Mouse (Mus musculus): ENCODE measurements around the gene Capza1. TPM values are rescaled to one million over a fixed set of nuclear protein-coding genes. Genes with fewer than 3 reads are reported as not detected.

Gene Capza1
- polyA plus RNA-seq, 1 experiment from 2014 or later, result 240 TPM

DNA sequence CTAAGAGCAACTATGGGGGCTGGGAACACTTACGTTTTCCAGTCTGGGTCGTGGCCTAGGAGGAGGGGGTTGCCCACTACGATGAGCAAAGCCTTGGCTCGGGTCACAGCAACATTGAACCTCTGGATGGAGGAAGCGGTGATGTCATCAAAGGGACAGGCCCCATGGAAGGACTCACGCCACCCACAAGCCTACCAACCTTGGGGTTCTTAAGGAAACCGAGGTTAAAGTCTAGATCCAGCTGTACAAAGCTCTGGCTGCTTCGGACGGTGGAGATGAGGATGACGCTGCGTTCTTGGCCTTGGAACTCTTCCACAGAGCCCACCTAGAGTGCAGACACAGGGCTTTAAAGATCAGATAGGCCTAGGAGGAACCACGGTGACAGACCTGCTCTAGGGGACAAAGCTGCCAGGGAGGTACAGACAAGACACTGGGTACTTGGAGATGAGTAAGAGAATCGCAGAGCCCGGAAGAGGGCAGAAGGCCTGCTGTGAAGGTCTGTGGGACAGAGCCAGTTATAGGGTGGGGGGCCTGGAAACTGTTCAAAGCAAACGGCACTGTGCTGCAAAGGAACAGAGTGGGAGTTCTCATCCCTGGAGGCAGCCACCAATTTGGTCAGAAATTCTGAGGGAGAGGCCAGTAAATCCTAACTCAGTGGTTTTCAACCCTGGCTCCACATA, 68.5 kb downstream of the Capza1 start:
- no peak for DNase-seq (ENCODE audit: low spot score)
- Histone ChIP-seq H3K4me1 (replicated peaks; ENCODE audit: control insufficient read depth, insufficient read depth, low read length) (peaks cover 13% of the 10 kb centered on the region), H3K27me3 (ENCODE audit: control insufficient read depth, insufficient read depth, low read length) (no peaks in the 10 kb centered on the region), H3K27ac (ENCODE audit: low read depth, low read length) (no peak overlapping the region), H3K9me3 (ENCODE audit: control insufficient read depth, low read length) (no peaks in the 10 kb centered on the region), H3K36me3 (ENCODE audit: control insufficient read depth, insufficient read depth, low read length) (no peaks in the 10 kb centered on the region; the same call in 1 of the 2 replicates), H3K4me3 (ENCODE audit: low read depth, low read length) (no peak overlapping the region), H3K9ac (ENCODE audit: low read length) (no peak overlapping the region), H3K4me2 (ENCODE audit: low read depth, low read length, severe bottlenecking) (no peak overlapping the region)
- ATAC-seq (replicated peaks; ENCODE audit: low FRiP score), result no peak
- 85% methylated on average over 15 of the region's 15 CpGs for WGBS

DNA sequence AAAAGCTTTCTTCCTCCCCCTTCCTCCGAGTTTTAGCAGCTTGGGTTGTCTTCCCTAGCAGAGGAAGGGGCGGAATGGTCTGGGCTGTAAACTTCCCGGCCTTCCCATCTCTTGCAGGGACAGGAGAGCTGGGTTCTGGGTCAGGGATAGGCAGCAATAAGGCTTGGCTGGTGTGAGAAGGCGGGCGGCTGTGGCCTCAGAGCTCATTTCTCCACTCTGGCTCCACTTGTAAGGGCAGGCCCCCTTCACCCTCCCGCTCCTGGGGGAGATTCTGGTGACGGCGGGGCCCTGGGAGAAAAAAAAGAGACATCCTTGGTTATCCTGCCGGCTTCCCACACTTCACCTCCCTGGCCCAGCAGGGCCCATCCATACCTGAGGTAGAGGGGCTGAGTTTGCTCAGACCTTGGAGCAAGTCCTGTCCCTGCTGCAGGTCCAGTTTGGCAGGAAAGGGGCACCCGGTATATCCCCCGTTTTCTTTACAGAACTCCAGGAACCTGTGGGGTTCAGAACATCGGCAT, 69.3 kb downstream of the Capza1 start:
- H3K9ac ChIP-seq (ENCODE audit: low read length), result no peak overlapping the region
- ATAC-seq (replicated peaks; ENCODE audit: low FRiP score) (no peak), DNase-seq (ENCODE audit: low spot score) (no peak)
- H3K4me1 ChIP-seq (replicated peaks; ENCODE audit: control insufficient read depth, insufficient read depth, low read length), result peaks cover 21% of the 10 kb centered on the region
- WGBS, result 72% methylated on average over 12 of the region's 12 CpGs
- no peaks in the 10 kb centered on the region for H3K27me3 ChIP-seq (ENCODE audit: control insufficient read depth, insufficient read depth, low read length)
- H3K27ac ChIP-seq (ENCODE audit: low read depth, low read length), result no peak overlapping the region
- no peak overlapping the region for H3K4me3 ChIP-seq (ENCODE audit: low read depth, low read length)
- H3K4me2 ChIP-seq (ENCODE audit: low read depth, low read length, severe bottlenecking), result no peak overlapping the region
- H3K9me3 ChIP-seq (ENCODE audit: control insufficient read depth, low read length), result no peaks in the 10 kb centered on the region
- no peaks in the 10 kb centered on the region; the same call in 1 of the 2 replicates for H3K36me3 ChIP-seq (ENCODE audit: control insufficient read depth, insufficient read depth, low read length)

DNA sequence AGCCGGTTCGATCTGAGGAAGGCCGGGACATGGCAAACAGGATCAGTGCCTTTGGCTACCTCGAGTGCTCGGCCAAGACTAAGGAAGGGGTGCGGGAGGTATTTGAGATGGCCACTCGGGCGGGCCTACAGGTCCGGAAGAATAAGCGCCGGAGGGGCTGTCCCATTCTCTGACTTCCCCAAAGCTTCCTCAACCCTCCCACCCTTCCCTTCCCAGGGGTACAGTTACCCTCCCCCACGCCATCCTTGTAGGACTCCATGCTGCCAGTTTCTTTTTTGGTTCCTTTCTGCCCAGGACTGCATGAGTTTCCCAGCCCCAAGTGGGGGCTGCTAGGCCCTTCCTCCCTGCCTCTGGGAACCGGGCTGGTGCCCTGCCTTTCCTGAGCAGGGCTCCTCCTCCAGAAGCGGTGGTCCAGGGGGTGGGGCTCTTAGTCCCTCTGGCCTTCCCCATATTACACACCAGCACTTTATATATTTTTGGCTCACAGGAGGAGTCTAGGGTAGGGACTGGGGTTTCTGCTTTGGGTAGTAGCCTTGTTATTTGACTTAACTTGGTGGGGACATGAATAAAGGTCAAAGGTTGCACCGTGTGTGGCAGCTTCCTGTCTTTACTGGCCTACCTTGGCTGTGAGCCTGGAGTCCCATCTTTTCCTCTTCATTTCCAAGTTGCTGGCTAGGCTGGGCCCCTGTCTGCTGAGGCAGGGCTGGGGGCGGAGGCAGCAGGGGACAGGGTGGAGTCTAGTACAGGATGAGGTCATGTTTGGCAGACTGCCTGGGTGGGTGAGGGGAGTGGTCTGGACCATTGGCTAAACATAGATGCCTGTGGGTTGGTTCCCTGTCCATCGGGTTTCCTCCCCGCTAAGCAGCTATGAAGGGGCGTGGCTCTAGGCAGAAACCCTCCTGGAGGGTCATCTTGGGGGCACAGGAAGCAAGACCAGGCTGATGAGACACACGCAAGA, 70.2 kb downstream of the Capza1 start:
- ATAC-seq (replicated peaks; ENCODE audit: low FRiP score), result peak; percentile 91

DNA sequence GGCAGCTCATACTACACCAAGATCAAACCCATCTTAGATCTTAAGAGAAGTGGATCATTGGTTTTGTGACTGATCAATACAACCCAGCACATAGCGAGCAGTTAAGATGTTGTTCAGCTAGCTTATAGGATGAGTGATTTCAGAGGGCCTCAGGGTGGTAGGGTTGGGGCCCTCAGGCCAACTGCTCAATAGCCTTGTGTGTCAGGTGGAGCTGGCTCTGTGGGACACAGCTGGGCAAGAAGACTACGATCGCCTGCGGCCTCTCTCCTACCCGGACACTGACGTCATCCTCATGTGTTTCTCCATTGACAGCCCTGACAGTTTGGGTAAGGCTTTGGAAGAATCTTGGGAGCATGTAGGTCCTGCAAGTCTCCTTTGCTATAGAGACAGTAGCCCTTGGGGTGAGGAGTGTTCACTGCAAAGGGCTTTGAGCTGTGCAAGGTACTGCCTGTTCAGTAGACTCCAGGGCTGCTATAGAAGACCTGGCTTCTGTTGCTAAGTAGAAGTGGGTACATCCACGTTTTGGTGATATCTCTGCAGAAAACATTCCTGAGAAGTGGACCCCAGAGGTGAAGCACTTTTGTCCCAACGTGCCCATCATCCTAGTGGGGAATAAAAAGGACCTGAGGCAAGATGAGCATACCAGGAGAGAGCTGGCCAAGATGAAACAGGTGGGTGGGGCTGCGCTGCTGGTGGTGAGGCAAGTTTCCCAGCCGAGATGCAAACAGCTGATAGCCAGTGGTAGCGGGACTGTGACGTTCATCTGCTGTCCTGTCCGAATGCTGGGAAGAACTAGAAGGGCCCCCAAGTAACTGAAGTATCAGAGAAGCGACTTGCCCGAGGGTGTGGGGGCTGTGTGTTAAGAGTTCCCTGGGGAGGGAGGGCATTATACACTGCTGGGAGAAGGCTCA, 71.7 kb downstream of the Capza1 start:
- WGBS, result 82% methylated on average over 15 of the region's 15 CpGs
- ATAC-seq (replicated peaks; ENCODE audit: low FRiP score) (no peak), DNase-seq (ENCODE audit: low spot score) (no peak)
- no peak overlapping the region for H3K27ac ChIP-seq (ENCODE audit: low read depth, low read length)
- no peaks in the 10 kb centered on the region; the same call in 1 of the 2 replicates for H3K36me3 ChIP-seq (ENCODE audit: control insufficient read depth, insufficient read depth, low read length)
- no peaks in the 10 kb centered on the region for H3K9me3 ChIP-seq (ENCODE audit: control insufficient read depth, low read length)
- peaks cover 24% of the 10 kb centered on the region for H3K4me1 ChIP-seq (replicated peaks; ENCODE audit: control insufficient read depth, insufficient read depth, low read length)
- no peak overlapping the region for H3K9ac ChIP-seq (ENCODE audit: low read length)
- no peaks in the 10 kb centered on the region for H3K27me3 ChIP-seq (ENCODE audit: control insufficient read depth, insufficient read depth, low read length)
- no peak overlapping the region for H3K4me3 ChIP-seq (ENCODE audit: low read depth, low read length)
- H3K4me2 ChIP-seq (ENCODE audit: low read depth, low read length, severe bottlenecking), result no peak overlapping the region

More for the DNA sequence above, 70.2 kb downstream of the Capza1 start:
- WGBS, result 64% methylated on average over 20 of the region's 20 CpGs
- peaks cover 23% of the 10 kb centered on the region for H3K4me1 ChIP-seq (replicated peaks; ENCODE audit: control insufficient read depth, insufficient read depth, low read length)
- no peak overlapping the region for H3K4me3 ChIP-seq (ENCODE audit: low read depth, low read length)
- H3K4me2 ChIP-seq (ENCODE audit: low read depth, low read length, severe bottlenecking), result 0 out of 2 replicates have a peak overlapping the region, but pooled peaks have one; percentile 18
- H3K9ac ChIP-seq (ENCODE audit: low read length), result no peak overlapping the region
- H3K9me3 ChIP-seq (ENCODE audit: control insufficient read depth, low read length), result no peaks in the 10 kb centered on the region
- no peaks in the 10 kb centered on the region; the same call in 1 of the 2 replicates for H3K36me3 ChIP-seq (ENCODE audit: control insufficient read depth, insufficient read depth, low read length)
- H3K27ac ChIP-seq (ENCODE audit: low read depth, low read length), result peak overlapping the region; percentile 57
- DNase-seq (ENCODE audit: low spot score), result peak; percentile 92
- no peaks in the 10 kb centered on the region for H3K27me3 ChIP-seq (ENCODE audit: control insufficient read depth, insufficient read depth, low read length)

DNA sequence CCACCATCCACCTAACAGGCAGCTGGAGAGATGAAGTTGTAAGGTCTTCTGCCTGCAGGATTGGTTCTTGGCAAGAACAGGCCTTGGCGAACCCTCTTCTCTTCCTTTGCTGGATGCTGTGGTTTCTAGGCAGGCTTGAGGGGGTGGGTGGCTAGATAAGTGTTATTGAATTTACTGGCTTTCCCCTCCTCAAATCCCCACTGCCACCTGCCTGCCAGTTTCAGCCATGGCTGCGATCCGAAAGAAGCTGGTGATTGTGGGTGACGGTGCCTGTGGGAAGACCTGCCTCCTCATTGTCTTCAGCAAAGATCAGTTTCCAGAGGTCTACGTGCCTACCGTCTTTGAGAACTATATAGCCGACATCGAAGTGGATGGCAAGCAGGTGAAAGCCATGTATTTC, 72.6 kb downstream of the Capza1 start:
- no peak for ATAC-seq (replicated peaks; ENCODE audit: low FRiP score)
- WGBS, result 93% methylated on average over 8 of the region's 8 CpGs
- Histone ChIP-seq H3K27me3 (ENCODE audit: control insufficient read depth, insufficient read depth, low read length) (no peaks in the 10 kb centered on the region), H3K27ac (ENCODE audit: low read depth, low read length) (no peak overlapping the region), H3K4me3 (ENCODE audit: low read depth, low read length) (no peak overlapping the region), H3K4me1 (replicated peaks; ENCODE audit: control insufficient read depth, insufficient read depth, low read length) (peaks cover 24% of the 10 kb centered on the region), H3K4me2 (ENCODE audit: low read depth, low read length, severe bottlenecking) (no peak overlapping the region), H3K9ac (ENCODE audit: low read length) (no peak overlapping the region), H3K9me3 (ENCODE audit: control insufficient read depth, low read length) (no peaks in the 10 kb centered on the region), H3K36me3 (ENCODE audit: control insufficient read depth, insufficient read depth, low read length) (no peaks in the 10 kb centered on the region; the same call in 1 of the 2 replicates)
- no peak for DNase-seq (ENCODE audit: low spot score)

DNA sequence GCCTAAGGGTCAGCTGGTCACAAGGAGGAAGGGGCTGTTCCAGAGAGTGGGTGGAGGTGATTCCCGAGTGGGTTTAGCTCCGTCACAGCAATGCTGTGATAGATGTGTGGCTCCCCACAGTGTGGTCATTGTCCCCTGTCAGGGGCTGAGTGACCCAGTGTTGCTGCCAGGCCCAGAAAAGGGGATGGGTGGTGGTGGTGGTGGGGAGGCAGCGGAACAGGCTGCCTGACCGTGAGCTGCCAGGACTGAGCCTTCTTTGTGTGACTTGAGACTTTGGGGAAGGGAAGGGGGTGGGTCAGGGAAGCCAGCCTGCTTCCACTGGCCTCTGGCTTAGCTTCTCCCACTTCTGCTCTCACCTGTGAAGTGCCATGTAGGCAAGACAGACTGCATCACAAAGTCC, 73.3 kb downstream of the Capza1 start:
- H3K4me1 ChIP-seq (replicated peaks; ENCODE audit: control insufficient read depth, insufficient read depth, low read length), result peaks cover 24% of the 10 kb centered on the region
- DNase-seq (ENCODE audit: low spot score), result no peak

DNA sequence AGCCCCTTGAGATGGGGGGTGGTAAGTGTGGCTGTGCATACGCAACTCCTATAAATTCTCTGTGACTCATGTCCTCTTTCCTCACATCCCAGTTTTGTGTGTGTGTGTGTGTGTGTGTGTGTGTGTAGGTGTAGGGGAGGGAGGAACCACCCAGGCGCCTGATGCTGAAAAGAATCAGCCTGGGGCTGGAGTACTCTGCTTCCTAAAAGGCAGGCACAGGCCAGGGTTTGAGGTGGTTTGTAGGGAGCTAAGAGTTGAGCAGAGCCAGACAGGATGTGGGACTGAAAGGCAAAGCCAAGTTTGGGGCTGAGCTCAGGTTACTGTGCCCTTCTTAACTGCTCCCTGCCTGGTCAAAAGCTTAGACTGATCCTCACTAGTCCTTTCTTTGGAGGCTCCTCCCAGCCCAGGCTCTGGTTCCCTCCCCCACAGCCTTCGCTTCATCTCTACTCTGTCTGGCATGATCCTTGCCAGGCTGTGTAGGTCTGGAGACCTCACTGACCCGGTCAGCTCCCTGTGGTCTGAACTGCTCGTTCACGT, 73.8 kb downstream of the Capza1 start:
- ATAC-seq (replicated peaks; ENCODE audit: low FRiP score) (no peak), DNase-seq (ENCODE audit: low spot score) (no peak)
- Histone ChIP-seq H3K4me2 (ENCODE audit: low read depth, low read length, severe bottlenecking) (peak overlapping the region; percentile 88), H3K36me3 (ENCODE audit: control insufficient read depth, insufficient read depth, low read length) (no peaks in the 10 kb centered on the region; the same call in 1 of the 2 replicates), H3K9me3 (ENCODE audit: control insufficient read depth, low read length) (no peaks in the 10 kb centered on the region), H3K9ac (ENCODE audit: low read length) (peak overlapping the region; percentile 69), H3K27me3 (ENCODE audit: control insufficient read depth, insufficient read depth, low read length) (no peaks in the 10 kb centered on the region), H3K4me3 (ENCODE audit: low read depth, low read length) (peak overlapping the region; percentile 55), H3K4me1 (replicated peaks; ENCODE audit: control insufficient read depth, insufficient read depth, low read length) (peaks cover 23% of the 10 kb centered on the region), H3K27ac (ENCODE audit: low read depth, low read length) (no peak overlapping the region)
- WGBS, result 16% methylated on average over 6 of the region's 6 CpGs

More for the DNA sequence above, 73.3 kb downstream of the Capza1 start:
- H3K9ac ChIP-seq (ENCODE audit: low read length), result peak overlapping the region; percentile 69; the same call in 1 of the 2 replicates
- no peak overlapping the region for H3K4me3 ChIP-seq (ENCODE audit: low read depth, low read length)
- 22% methylated on average over 4 of the region's 4 CpGs for WGBS
- no peak for ATAC-seq (replicated peaks; ENCODE audit: low FRiP score)
- peak overlapping the region; percentile 88 for H3K4me2 ChIP-seq (ENCODE audit: low read depth, low read length, severe bottlenecking)
- H3K36me3 ChIP-seq (ENCODE audit: control insufficient read depth, insufficient read depth, low read length), result no peaks in the 10 kb centered on the region; the same call in 1 of the 2 replicates
- H3K27me3 ChIP-seq (ENCODE audit: control insufficient read depth, insufficient read depth, low read length), result no peaks in the 10 kb centered on the region
- H3K9me3 ChIP-seq (ENCODE audit: control insufficient read depth, low read length), result no peaks in the 10 kb centered on the region
- H3K27ac ChIP-seq (ENCODE audit: low read depth, low read length), result no peak overlapping the region

Data from forebrain, embryonic 11.5 days (tissue).